Mouse (Mus musculus): ENCODE data around the gene Ppig. TPM values are rescaled to one million over a fixed set of nuclear protein-coding genes. Genes with fewer than 3 reads are reported as not detected.

The Ppig gene
- total and polyA plus RNA-seq, 3 experiments = 23.3 to 181 (median 55.4) TPM

DNA sequence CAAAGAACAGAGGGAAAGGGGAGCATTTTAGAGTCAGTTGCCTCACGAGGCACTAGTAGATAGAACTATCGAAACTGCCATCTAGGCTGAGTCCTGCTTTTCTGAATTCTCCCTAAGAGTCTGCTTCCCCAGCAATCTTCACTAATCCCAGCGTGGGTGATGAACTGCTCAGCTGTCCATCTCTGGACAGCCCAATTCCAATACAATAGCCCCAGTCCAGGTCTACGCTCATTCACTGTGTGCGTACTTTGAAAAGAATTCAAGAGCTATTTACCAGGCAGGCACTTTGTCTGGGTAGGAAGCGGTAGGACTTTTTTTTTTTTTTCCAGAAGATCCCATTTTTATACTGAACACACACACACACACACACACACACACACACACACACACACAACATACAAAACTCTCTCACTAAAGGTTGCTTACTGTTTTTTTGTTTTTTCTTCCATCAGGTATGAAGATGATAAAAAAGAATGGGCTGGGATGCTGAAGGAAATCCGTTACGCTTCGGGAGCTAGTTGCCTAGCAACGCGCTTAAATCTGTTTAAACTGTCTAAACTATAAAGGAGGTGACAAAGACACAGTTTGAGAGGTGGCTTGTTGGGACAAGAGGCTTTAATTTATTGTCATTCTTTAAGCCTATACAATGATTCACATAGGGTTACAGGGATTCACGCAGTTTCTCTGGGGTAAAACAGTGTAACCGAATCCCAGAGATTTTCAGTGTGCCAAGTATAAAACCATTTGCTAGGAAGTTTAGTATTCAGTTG is 39.1 kb upstream of the Ppig start:
- TF ChIP-seq GATA1 (IDR thresholded peaks at IDR 0.05; ENCODE audit: borderline replicate concordance, low read length) (no peak), POLR2AphosphoS5 (IDR thresholded peaks at IDR 0.05; ENCODE audit: insufficient replicate concordance, low read depth, low read length) (no peak), GATA2 (IDR thresholded peaks at IDR 0.05; ENCODE audit: borderline replicate concordance, low read depth, low read length) (no peak), TAL1 (conservative IDR thresholded peaks at IDR 0.05; ENCODE audit: low read depth, low read length) (no peak), CTCF (IDR thresholded peaks at IDR 0.05; ENCODE audit: low read depth, low read length) (no peak)
- H3K4me3 ChIP-seq (ENCODE audit: low read depth, low read length) = no peak overlapping the region
- H3K36me3 ChIP-seq (replicated peaks) = peaks cover 15% of the 10 kb centered on the region
- peaks cover 6% of the 10 kb centered on the region for H3K27me3 ChIP-seq (ENCODE audit: insufficient read depth, low read length)
- no peak for DNase-seq (ENCODE audit: low spot score)
- no peak for ATAC-seq (ENCODE audit: extremely low read depth, insufficient number of reproducible peaks, low FRiP score, poor library complexity, severe bottlenecking)
- peaks cover 13% of the 10 kb centered on the region for H3K9me3 ChIP-seq (replicated peaks)
- H3K4me1 ChIP-seq (ENCODE audit: insufficient read depth, low read depth, low read length) = no peaks in the 10 kb centered on the region

GRCm38 (mm10) chr2:69684488-69684887 is 37.9 kb upstream of the Ppig start:
- Histone ChIP-seq H3K4me1 (ENCODE audit: insufficient read depth, low read depth, low read length) (no peaks in the 10 kb centered on the region), H3K27me3 (ENCODE audit: insufficient read depth, low read length) (peaks cover 4% of the 10 kb centered on the region), H3K9me3 (replicated peaks) (peaks cover 13% of the 10 kb centered on the region), H3K36me3 (replicated peaks) (peaks cover 23% of the 10 kb centered on the region), H3K4me3 (ENCODE audit: low read depth, low read length) (no peak overlapping the region)
- no peak for TF ChIP-seq GATA1 (IDR thresholded peaks at IDR 0.05; ENCODE audit: borderline replicate concordance, low read length)
- no peak for TF ChIP-seq GATA2 (IDR thresholded peaks at IDR 0.05; ENCODE audit: borderline replicate concordance, low read depth, low read length)
- TF ChIP-seq TAL1 (conservative IDR thresholded peaks at IDR 0.05; ENCODE audit: low read depth, low read length) = no peak
- no peak for TF ChIP-seq POLR2AphosphoS5 (IDR thresholded peaks at IDR 0.05; ENCODE audit: insufficient replicate concordance, low read depth, low read length)
- no peak for TF ChIP-seq CTCF (IDR thresholded peaks at IDR 0.05; ENCODE audit: low read depth, low read length)
- DNase-seq (ENCODE audit: low spot score) = no peak
- no peak for ATAC-seq (ENCODE audit: extremely low read depth, insufficient number of reproducible peaks, low FRiP score, poor library complexity, severe bottlenecking)

- DNase-seq (ENCODE audit: low spot score) = no peak
- Histone ChIP-seq H3K36me3 (replicated peaks) (peaks cover 71% of the 10 kb centered on the region), H3K4me3 (ENCODE audit: low read depth, low read length) (no peak overlapping the region), H3K4me1 (ENCODE audit: insufficient read depth, low read depth, low read length) (no peaks in the 10 kb centered on the region), H3K27me3 (ENCODE audit: insufficient read depth, low read length) (no peaks in the 10 kb centered on the region), H3K9me3 (replicated peaks) (peaks cover 4% of the 10 kb centered on the region)
- no peak for ATAC-seq (ENCODE audit: extremely low read depth, insufficient number of reproducible peaks, low FRiP score, poor library complexity, severe bottlenecking)
- TF ChIP-seq GATA2 (IDR thresholded peaks at IDR 0.05; ENCODE audit: borderline replicate concordance, low read depth, low read length) = no peak
- no peak for TF ChIP-seq TAL1 (conservative IDR thresholded peaks at IDR 0.05; ENCODE audit: low read depth, low read length)
- TF ChIP-seq GATA1 (IDR thresholded peaks at IDR 0.05; ENCODE audit: borderline replicate concordance, low read length) = no peak
- TF ChIP-seq CTCF (IDR thresholded peaks at IDR 0.05; ENCODE audit: low read depth, low read length) = no peak
- no peak for TF ChIP-seq POLR2AphosphoS5 (IDR thresholded peaks at IDR 0.05; ENCODE audit: insufficient replicate concordance, low read depth, low read length)
Measured at GRCm38 (mm10) chr2:69690214-69690613, 32.1 kb upstream of the Ppig start.

- no peaks in the 10 kb centered on the region for H3K9me3 ChIP-seq (replicated peaks)
- H3K4me1 ChIP-seq (ENCODE audit: insufficient read depth, low read depth, low read length) = no peaks in the 10 kb centered on the region
- no peak for DNase-seq (ENCODE audit: low spot score)
- TF ChIP-seq GATA2 (IDR thresholded peaks at IDR 0.05; ENCODE audit: borderline replicate concordance, low read depth, low read length) = no peak
- TF ChIP-seq CTCF (IDR thresholded peaks at IDR 0.05; ENCODE audit: low read depth, low read length) = no peak
- no peak for TF ChIP-seq GATA1 (IDR thresholded peaks at IDR 0.05; ENCODE audit: borderline replicate concordance, low read length)
- no peak for TF ChIP-seq TAL1 (conservative IDR thresholded peaks at IDR 0.05; ENCODE audit: low read depth, low read length)
- TF ChIP-seq POLR2AphosphoS5 (IDR thresholded peaks at IDR 0.05; ENCODE audit: insufficient replicate concordance, low read depth, low read length) = no peak
- no peak for ATAC-seq (ENCODE audit: extremely low read depth, insufficient number of reproducible peaks, low FRiP score, poor library complexity, severe bottlenecking)
- H3K4me3 ChIP-seq (ENCODE audit: low read depth, low read length) = no peak overlapping the region
- peaks cover 71% of the 10 kb centered on the region for H3K36me3 ChIP-seq (replicated peaks)
- no peaks in the 10 kb centered on the region for H3K27me3 ChIP-seq (ENCODE audit: insufficient read depth, low read length)
Measured at GRCm38 (mm10) chr2:69690843-69691242, 31.5 kb upstream of the Ppig start.

DNA sequence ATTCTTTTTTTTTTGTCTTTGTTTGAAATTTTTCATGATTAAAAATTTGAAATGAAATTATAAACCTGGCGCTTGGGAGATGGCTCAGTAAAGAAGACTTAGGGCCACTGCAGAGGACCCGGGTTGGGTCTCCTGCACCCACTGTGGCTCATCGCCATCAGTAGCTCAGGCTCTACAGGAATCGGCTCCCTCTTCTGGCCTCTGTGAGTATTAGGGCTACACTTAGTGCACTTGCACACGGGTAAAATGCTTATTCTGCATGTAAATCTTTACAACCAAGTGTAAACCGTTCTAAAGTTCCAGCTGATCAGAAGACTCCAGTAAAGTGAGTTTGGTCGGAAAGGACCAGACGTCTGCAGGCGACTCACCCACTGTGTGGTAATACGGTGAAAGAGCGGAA is 28.8 kb upstream of the Ppig start:
- H3K4me3 ChIP-seq (ENCODE audit: low read depth, low read length) = no peak overlapping the region
- DNase-seq (ENCODE audit: low spot score) (no peak), ATAC-seq (ENCODE audit: extremely low read depth, insufficient number of reproducible peaks, low FRiP score, poor library complexity, severe bottlenecking) (no peak)
- H3K4me1 ChIP-seq (ENCODE audit: insufficient read depth, low read depth, low read length) = no peaks in the 10 kb centered on the region
- peaks cover 74% of the 10 kb centered on the region for H3K36me3 ChIP-seq (replicated peaks)
- TF ChIP-seq TAL1 (conservative IDR thresholded peaks at IDR 0.05; ENCODE audit: low read depth, low read length) = no peak
- no peak for TF ChIP-seq POLR2AphosphoS5 (IDR thresholded peaks at IDR 0.05; ENCODE audit: insufficient replicate concordance, low read depth, low read length)
- TF ChIP-seq GATA2 (IDR thresholded peaks at IDR 0.05; ENCODE audit: borderline replicate concordance, low read depth, low read length) = no peak
- no peak for TF ChIP-seq CTCF (IDR thresholded peaks at IDR 0.05; ENCODE audit: low read depth, low read length)
- no peak for TF ChIP-seq GATA1 (IDR thresholded peaks at IDR 0.05; ENCODE audit: borderline replicate concordance, low read length)
- no peaks in the 10 kb centered on the region for H3K9me3 ChIP-seq (replicated peaks)
- no peaks in the 10 kb centered on the region for H3K27me3 ChIP-seq (ENCODE audit: insufficient read depth, low read length)

DNA sequence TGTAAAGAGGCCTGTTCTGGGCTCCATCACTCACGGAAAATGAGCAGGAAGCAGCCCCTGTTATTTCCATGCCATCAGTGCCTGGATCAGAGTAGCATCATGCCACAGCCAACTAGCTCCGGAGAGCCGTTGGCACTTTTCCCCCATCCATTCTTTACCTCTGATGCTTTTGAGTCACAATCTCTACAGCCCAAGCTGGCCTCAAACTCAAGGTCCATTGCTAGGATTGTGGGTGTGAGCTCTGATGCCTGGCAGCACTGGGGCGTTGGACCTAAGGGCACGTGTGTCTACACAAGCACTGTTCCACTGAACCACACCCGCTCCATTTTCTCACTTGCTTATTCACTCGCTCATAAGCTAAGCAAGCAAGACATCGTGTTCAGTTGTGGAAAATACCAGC is 21.9 kb upstream of the Ppig start:
- no peaks in the 10 kb centered on the region for H3K4me1 ChIP-seq (ENCODE audit: insufficient read depth, low read depth, low read length)
- H3K36me3 ChIP-seq (replicated peaks) = peaks cover 75% of the 10 kb centered on the region
- H3K4me3 ChIP-seq (ENCODE audit: low read depth, low read length) = no peak overlapping the region
- no peaks in the 10 kb centered on the region for H3K9me3 ChIP-seq (replicated peaks)
- no peak for DNase-seq (ENCODE audit: low spot score)
- H3K27me3 ChIP-seq (ENCODE audit: insufficient read depth, low read length) = no peaks in the 10 kb centered on the region
- TF ChIP-seq CTCF (IDR thresholded peaks at IDR 0.05; ENCODE audit: low read depth, low read length) (no peak), GATA2 (IDR thresholded peaks at IDR 0.05; ENCODE audit: borderline replicate concordance, low read depth, low read length) (no peak), GATA1 (IDR thresholded peaks at IDR 0.05; ENCODE audit: borderline replicate concordance, low read length) (no peak)
- no peak for ATAC-seq (ENCODE audit: extremely low read depth, insufficient number of reproducible peaks, low FRiP score, poor library complexity, severe bottlenecking)
